Mouse (Mus musculus) right cerebral cortex, adult 18-20 months (tissue): ENCODE measurements at regions not wholly inside any gene's neighbourhood (a gene's known extent, or its start where the extent isn't known, plus 50 kb on each side); places are given as distances from the start of the nearest gene placed in this dataset.

Source experiments
- DNase-seq: peaks from one replicate; pipeline ENCODE4 v3.0.0; 2022; ENCODE audit warnings: mixed read lengths

DNA sequence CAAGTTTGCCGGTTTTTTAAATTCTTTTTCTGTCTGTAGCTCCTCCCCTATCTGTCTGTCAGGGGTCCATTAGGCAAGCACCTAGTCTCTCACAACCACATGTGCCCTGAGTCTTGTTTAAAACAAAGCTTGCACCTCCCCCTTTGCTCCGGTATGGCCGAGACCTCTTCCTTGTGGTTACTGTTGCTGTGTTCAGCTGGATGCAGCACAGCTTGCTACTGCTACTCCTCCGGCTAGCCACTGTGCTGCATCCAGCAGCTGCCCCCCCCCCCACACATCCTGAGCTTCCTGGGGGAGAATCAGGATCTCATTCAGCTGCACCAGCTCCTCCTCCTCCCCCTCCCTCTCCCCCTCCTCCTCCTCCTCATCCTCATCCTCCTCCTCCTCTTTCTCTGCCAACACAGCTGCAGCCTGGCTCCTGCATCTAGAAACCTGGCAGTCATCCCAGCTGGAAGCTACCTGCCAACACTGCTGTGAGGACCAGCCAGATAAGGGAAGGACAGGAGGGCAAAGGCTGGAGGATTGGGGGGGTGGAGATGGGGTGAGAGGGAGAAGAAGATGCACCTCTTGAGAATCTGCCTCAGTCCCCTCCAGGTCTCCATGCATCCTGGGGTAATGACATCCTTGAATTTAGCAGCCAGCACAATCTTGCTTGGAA lies 114.8 kb upstream of the Tmem260 start:
- DNase-seq, result peak; percentile 44

DNA sequence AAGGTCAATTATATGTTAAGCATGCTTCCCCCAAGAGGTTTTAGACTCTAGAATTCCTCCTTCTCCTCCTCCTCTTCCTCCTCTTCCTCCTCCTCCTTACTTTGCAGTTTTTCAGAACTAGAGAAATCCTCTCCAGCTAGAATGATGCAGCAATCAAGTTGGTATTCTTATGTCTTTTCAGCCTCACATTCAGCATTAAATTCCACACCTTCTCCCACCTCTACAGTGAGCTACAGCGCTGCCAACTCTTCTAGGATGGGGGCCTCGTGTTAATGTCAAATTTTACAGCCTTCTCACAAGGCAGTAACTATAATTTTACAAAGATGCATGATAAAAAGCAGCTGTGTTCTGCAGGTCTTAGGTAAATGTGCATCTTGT lies 114.3 kb upstream of the Tmem260 start:
- peak; percentile 19 for DNase-seq

GRCm38 (mm10) chr14:48332193-48332592 lies 113.7 kb upstream of the Tmem260 start:
- no peak for DNase-seq

DNA sequence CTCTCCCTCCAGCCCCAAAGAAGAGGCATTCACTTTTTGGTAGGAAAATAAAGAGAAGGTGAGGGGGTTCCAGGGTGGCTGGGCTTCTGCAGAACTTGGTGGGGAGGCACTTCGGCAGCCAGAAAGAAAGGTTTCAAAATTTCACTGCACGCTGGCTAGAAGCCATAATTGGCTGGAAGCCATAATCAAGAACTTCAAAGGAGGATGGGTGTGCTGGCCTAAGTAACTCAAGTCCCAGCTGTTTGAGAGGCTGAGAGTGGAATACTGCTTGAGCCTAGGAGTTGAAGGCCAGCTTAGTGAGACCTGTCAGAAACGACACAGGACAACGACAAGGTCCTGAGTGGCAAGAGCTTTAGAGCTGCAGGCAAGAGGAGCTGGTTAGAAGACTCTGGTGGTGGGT lies 113.3 kb upstream of the Tmem260 start:
- peak; percentile 31 for DNase-seq

DNA sequence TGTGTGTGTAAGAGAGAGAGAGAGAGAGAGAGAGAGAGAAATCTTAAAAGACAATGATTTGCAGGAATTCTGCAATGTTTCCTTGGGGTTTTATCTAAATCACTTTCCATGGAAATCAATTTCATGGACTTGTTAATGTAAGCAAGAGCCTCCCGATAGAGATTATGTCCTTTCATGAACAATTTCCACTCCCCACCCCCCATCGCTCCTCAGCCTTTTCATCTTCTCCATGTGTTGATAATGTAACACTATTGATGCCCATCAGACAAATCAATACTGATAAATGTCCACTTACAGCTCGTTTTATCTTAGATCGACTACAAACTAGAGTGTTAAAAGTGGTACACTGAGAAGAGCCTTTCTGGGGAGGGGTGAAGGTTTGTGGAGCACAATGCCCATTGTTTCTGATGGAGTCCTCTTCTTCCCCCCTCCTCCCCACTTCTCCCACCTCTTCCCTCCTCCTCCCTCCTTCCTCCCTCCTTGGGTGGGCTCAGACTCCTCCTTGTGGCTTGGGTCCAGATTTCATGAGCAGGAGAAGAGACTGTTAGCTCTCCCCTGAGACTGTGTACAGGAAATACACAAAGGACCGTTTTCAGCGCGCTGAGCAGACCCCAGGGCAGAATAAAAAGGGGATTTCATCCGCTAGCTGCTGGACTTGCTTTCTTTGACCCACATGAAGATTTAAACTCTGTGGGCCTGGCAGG lies 111.7 kb upstream of the Tmem260 start:
- DNase-seq, result no peak

- DNase-seq, result no peak
Measured at GRCm38 (mm10) chr14:48339434-48339833, 106.5 kb upstream of the Tmem260 start.

- DNase-seq, result no peak
Measured at GRCm38 (mm10) chr14:48342944-48343343, 103.0 kb upstream of the Tmem260 start.

DNA sequence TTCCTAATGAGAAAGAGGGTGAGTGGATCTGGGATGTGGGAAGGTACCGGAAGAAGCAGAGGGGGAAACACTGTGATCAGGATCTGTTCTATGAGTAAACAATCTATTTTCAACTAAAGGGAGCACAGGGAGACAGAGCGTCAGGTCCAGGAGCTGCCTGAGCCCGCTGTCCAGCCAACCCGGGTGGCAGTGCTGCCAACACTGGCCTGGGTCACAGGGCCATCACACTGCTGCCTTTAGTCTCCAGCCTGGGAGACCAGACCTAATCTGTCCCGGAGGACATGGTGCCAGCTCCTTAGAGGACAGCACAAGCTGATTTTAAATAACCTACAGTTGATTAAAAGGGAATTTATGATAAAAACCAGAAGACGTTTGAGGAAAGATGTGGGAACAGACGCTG lies 100.0 kb upstream of the Tmem260 start:
- DNase-seq, result no peak

- DNase-seq, result no peak
Measured at GRCm38 (mm10) chr14:48349392-48350044, 96.4 kb upstream of the Tmem260 start.

- DNase-seq, result no peak
Measured at GRCm38 (mm10) chr14:48351652-48352051, 94.3 kb upstream of the Tmem260 start.

DNA sequence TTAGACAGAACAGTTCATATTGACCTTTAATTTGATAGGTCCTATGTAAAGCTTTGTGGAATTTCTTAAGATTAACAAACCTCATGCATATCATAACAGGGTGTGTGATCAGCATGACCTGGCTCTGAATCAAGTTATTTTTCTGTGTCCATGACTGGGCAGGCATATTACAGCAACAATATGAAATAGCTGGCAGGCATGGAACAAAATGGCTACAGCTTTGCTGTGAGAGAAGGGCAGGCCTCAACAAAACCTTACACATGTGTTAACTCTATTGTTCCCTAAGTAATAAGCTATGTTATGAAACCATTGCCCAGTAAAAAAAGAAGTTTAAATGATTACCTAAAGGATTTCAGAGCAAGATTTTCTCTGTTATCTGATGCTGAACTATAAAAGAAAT lies 93.1 kb upstream of the Tmem260 start:
- no peak for DNase-seq

- no peak for DNase-seq
Measured at GRCm38 (mm10) chr14:48354176-48354575, 91.7 kb upstream of the Tmem260 start.

GRCm38 (mm10) chr14:48357441-48357840 lies 88.5 kb upstream of the Tmem260 start:
- no peak for DNase-seq

DNA sequence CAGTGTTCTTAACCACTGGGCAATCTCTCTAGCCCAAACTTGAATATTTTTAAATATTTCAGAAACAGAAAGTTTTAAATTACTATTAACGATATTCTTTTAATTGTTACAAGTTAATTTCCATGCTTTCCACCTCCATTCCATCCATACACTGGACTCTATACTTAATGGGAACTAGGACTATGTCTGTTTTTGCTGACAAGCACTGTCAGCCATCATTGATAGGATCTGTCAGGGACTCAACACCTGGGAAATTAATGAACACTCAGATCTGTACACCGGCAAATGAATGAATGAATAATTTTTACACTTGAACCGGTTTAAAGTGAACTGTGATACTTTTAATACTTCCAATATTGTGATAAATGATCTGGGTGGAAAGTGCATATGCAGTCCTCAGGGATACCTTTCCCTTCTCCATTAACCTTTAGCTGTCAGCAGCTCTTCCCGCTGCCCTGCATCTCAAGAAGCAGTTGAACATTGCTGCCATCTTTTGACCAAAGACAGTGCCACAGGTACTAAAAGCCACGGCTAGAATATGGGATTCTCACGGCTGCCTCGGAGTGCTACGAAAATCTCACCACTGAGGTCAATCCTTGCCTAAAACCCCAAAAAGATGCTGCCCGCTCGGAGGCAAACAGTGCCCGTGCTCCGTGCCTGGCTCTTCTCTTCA lies 87.3 kb upstream of the Tmem260 start:
- DNase-seq, result peak; percentile 50

- DNase-seq, result no peak
Measured at GRCm38 (mm10) chr14:48361820-48362219, 84.1 kb upstream of the Tmem260 start.

DNA sequence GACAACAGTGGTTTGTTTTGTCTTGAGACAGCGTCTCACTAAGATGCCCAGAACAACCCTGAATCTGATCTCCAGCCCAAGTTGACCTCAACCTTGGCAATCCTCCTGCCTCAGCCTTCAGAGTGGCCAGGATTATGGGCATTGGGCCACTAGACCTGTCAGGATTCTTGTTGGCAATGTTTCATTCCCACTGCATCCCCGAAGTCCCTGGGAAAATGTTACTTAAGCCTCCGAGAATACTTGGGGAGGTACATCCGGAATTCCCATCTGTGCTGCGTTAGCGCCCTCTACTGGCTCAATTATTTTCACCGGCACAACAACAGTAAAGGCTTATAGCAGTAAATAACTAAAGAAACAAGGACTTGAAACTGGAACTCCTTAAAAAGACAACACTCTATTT lies 78.9 kb upstream of the Tmem260 start:
- DNase-seq, result peak; percentile 83

- DNase-seq, result no peak
Measured at GRCm38 (mm10) chr14:48370322-48370721, 75.6 kb upstream of the Tmem260 start.

GRCm38 (mm10) chr14:48371766-48372165 lies 74.2 kb upstream of the Tmem260 start:
- DNase-seq, result peak; percentile 75

- DNase-seq, result no peak
Measured at GRCm38 (mm10) chr14:48376112-48376511, 69.8 kb upstream of the Tmem260 start.
